Mouse (Mus musculus): Measurements from ENCODE around the gene Pgap3. TPM values are rescaled to one million over a fixed set of nuclear protein-coding genes. Genes with fewer than 3 reads are reported as not detected.

Gene Pgap3
- polyA plus RNA-seq, 1 experiment, result 2.1 TPM

- no peak overlapping the region for H3K27ac ChIP-seq (replicated peaks; ENCODE audit: low read depth, low read length)
- no peaks in the 10 kb centered on the region for H3K4me1 ChIP-seq (ENCODE audit: control insufficient read depth, insufficient read depth, insufficient read length, low read length)
- no peak overlapping the region for H3K4me3 ChIP-seq (ENCODE audit: insufficient read depth, low read depth, low read length)
These were observed 20.9 kb downstream of the Pgap3 start for GRCm38 (mm10) chr11:98379379-98379778.

GRCm38 (mm10) chr11:98377787-98378186 lies 22.5 kb downstream of the Pgap3 start:
- H3K27ac ChIP-seq (replicated peaks; ENCODE audit: low read depth, low read length), result no peak overlapping the region
- H3K4me1 ChIP-seq (ENCODE audit: control insufficient read depth, insufficient read depth, insufficient read length, low read length), result no peaks in the 10 kb centered on the region
- no peak overlapping the region for H3K4me3 ChIP-seq (ENCODE audit: insufficient read depth, low read depth, low read length)

GRCm38 (mm10) chr11:98376756-98377155 lies 23.5 kb downstream of the Pgap3 start:
- Histone ChIP-seq H3K4me3 (ENCODE audit: insufficient read depth, low read depth, low read length) (no peak overlapping the region), H3K27ac (replicated peaks; ENCODE audit: low read depth, low read length) (no peak overlapping the region), H3K4me1 (ENCODE audit: control insufficient read depth, insufficient read depth, insufficient read length, low read length) (no peaks in the 10 kb centered on the region)

- no peaks in the 10 kb centered on the region for H3K4me1 ChIP-seq (ENCODE audit: control insufficient read depth, insufficient read depth, insufficient read length, low read length)
- H3K27ac ChIP-seq (replicated peaks; ENCODE audit: low read depth, low read length), result no peak overlapping the region
- no peak overlapping the region for H3K4me3 ChIP-seq (ENCODE audit: insufficient read depth, low read depth, low read length)
These were observed 26.0 kb downstream of the Pgap3 start for GRCm38 (mm10) chr11:98374266-98374665.

GRCm38 (mm10) chr11:98373244-98373643 lies 27.0 kb downstream of the Pgap3 start:
- Histone ChIP-seq H3K4me3 (ENCODE audit: insufficient read depth, low read depth, low read length) (no peak overlapping the region), H3K4me1 (ENCODE audit: control insufficient read depth, insufficient read depth, insufficient read length, low read length) (no peaks in the 10 kb centered on the region), H3K27ac (replicated peaks; ENCODE audit: low read depth, low read length) (no peak overlapping the region)

- no peak overlapping the region for H3K4me3 ChIP-seq (ENCODE audit: insufficient read depth, low read depth, low read length)
- H3K4me1 ChIP-seq (ENCODE audit: control insufficient read depth, insufficient read depth, insufficient read length, low read length), result no peaks in the 10 kb centered on the region
- no peak overlapping the region for H3K27ac ChIP-seq (replicated peaks; ENCODE audit: low read depth, low read length)
These were observed 27.9 kb downstream of the Pgap3 start for GRCm38 (mm10) chr11:98372406-98372805.

GRCm38 (mm10) chr11:98371556-98372240 lies 28.6 kb downstream of the Pgap3 start:
- Histone ChIP-seq H3K4me1 (ENCODE audit: control insufficient read depth, insufficient read depth, insufficient read length, low read length) (no peaks in the 10 kb centered on the region; the same call in 1 of the 2 replicates), H3K4me3 (ENCODE audit: insufficient read depth, low read depth, low read length) (no peak overlapping the region), H3K27ac (replicated peaks; ENCODE audit: low read depth, low read length) (no peak overlapping the region)

GRCm38 (mm10) chr11:98370588-98370987 lies 29.7 kb downstream of the Pgap3 start:
- Histone ChIP-seq H3K4me3 (ENCODE audit: insufficient read depth, low read depth, low read length) (no peak overlapping the region), H3K4me1 (ENCODE audit: control insufficient read depth, insufficient read depth, insufficient read length, low read length) (no peaks in the 10 kb centered on the region; the same call in 1 of the 2 replicates), H3K27ac (replicated peaks; ENCODE audit: low read depth, low read length) (no peak overlapping the region)

- Histone ChIP-seq H3K27ac (replicated peaks; ENCODE audit: low read depth, low read length) (no peak overlapping the region), H3K4me1 (ENCODE audit: control insufficient read depth, insufficient read depth, insufficient read length, low read length) (no peaks in the 10 kb centered on the region; the same call in 1 of the 2 replicates), H3K4me3 (ENCODE audit: insufficient read depth, low read depth, low read length) (no peak overlapping the region)
These were observed 31.0 kb downstream of the Pgap3 start for GRCm38 (mm10) chr11:98369337-98369736.

- no peak overlapping the region for H3K4me3 ChIP-seq (ENCODE audit: insufficient read depth, low read depth, low read length)
- no peak overlapping the region for H3K27ac ChIP-seq (replicated peaks; ENCODE audit: low read depth, low read length)
- no peaks in the 10 kb centered on the region; the same call in 1 of the 2 replicates for H3K4me1 ChIP-seq (ENCODE audit: control insufficient read depth, insufficient read depth, insufficient read length, low read length)
These were observed 32.5 kb downstream of the Pgap3 start for GRCm38 (mm10) chr11:98367863-98368186.

GRCm38 (mm10) chr11:98367171-98367862 lies 33.0 kb downstream of the Pgap3 start:
- H3K4me1 ChIP-seq (ENCODE audit: control insufficient read depth, insufficient read depth, insufficient read length, low read length), result no peaks in the 10 kb centered on the region; the same call in 1 of the 2 replicates
- H3K27ac ChIP-seq (replicated peaks; ENCODE audit: low read depth, low read length), result no peak overlapping the region
- H3K4me3 ChIP-seq (ENCODE audit: insufficient read depth, low read depth, low read length), result no peak overlapping the region

GRCm38 (mm10) chr11:98366290-98366689 lies 34.0 kb downstream of the Pgap3 start:
- Histone ChIP-seq H3K4me1 (ENCODE audit: control insufficient read depth, insufficient read depth, insufficient read length, low read length) (peaks cover 7% of the 10 kb centered on the region), H3K4me3 (ENCODE audit: insufficient read depth, low read depth, low read length) (no peak overlapping the region), H3K27ac (replicated peaks; ENCODE audit: low read depth, low read length) (no peak overlapping the region)

- H3K4me1 ChIP-seq (ENCODE audit: control insufficient read depth, insufficient read depth, insufficient read length, low read length), result peaks cover 17% of the 10 kb centered on the region
- H3K27ac ChIP-seq (replicated peaks; ENCODE audit: low read depth, low read length), result no peak overlapping the region
- H3K4me3 ChIP-seq (ENCODE audit: insufficient read depth, low read depth, low read length), result no peak overlapping the region
These were observed 35.9 kb downstream of the Pgap3 start for GRCm38 (mm10) chr11:98364410-98364809.

GRCm38 (mm10) chr11:98363817-98364216 lies 36.5 kb downstream of the Pgap3 start:
- Histone ChIP-seq H3K4me3 (ENCODE audit: insufficient read depth, low read depth, low read length) (no peak overlapping the region), H3K27ac (replicated peaks; ENCODE audit: low read depth, low read length) (no peak overlapping the region), H3K4me1 (ENCODE audit: control insufficient read depth, insufficient read depth, insufficient read length, low read length) (peaks cover 21% of the 10 kb centered on the region)

- H3K4me1 ChIP-seq (ENCODE audit: control insufficient read depth, insufficient read depth, insufficient read length, low read length), result peaks cover 34% of the 10 kb centered on the region
These were observed 39.3 kb downstream of the Pgap3 start for GRCm38 (mm10) chr11:98360866-98361521.

More at GRCm38 (mm10) chr11:98360866-98361521, 39.3 kb downstream of the Pgap3 start:
- peak overlapping the region; percentile 25 for H3K4me3 ChIP-seq (ENCODE audit: insufficient read depth, low read depth, low read length)
- peak overlapping the region; percentile 83 for H3K27ac ChIP-seq (replicated peaks; ENCODE audit: low read depth, low read length)
